Mouse (Mus musculus) granulocyte monocyte progenitor cell, adult 5-6 weeks (primary cell): Measurements from ENCODE around the gene Lrp1. TPM values are rescaled to one million over a fixed set of nuclear protein-coding genes. Genes with fewer than 3 reads are reported as not detected.

Experiments
- ATAC-seq: replicated peaks from 2 replicates; pipeline ENCODE4 v1.8.0; 2016; ENCODE audit warnings: mild to moderate bottlenecking, moderate TSS enrichment, inconsistent platforms; ENCODE audit not compliant: poor library complexity, severe bottlenecking
- total RNA-seq, 2 experiments: library from RNA; stranded (forward) in 1 of 2; stranded (reverse) in 1 of 2; fragments of 200-712, 200-1000 nt in 1 of 2; fragments of >200 nt in 1 of 2; fragmentation: Nextera tagmentation in 1 of 2; gene quantifications; 2 replicates each; pipeline ENCODE4 v1.2.3; 2014 to 2017

Lrp1 gene
- total RNA-seq, 2 experiments from 2014 or later: 15.0 to 18.1 TPM

GRCm38 (mm10) chr10:127530945-127531344 lies 90.0 kb downstream of the Lrp1 start:
- ATAC-seq: no peak

GRCm38 (mm10) chr10:127527481-127527880 lies 93.5 kb downstream of the Lrp1 start:
- 0 out of 2 replicates have a peak, but pooled peaks have one; percentile 10 for ATAC-seq

GRCm38 (mm10) chr10:127526681-127527080 lies 94.3 kb downstream of the Lrp1 start:
- ATAC-seq: peak; percentile 73

GRCm38 (mm10) chr10:127526048-127526447 lies 94.9 kb downstream of the Lrp1 start:
- no peak for ATAC-seq

GRCm38 (mm10) chr10:127524646-127525255 lies 96.2 kb downstream of the Lrp1 start:
- ATAC-seq: no peak

GRCm38 (mm10) chr10:127522088-127522581 lies 98.8 kb downstream of the Lrp1 start, which contains the start of gene Shmt2:
Shmt2 (minus strand) TSS chr10:127522444.
- peak; percentile 48 for ATAC-seq

GRCm38 (mm10) chr10:127521611-127522080 lies 99.3 kb downstream of the Lrp1 start:
- ATAC-seq: peak; percentile 75

GRCm38 (mm10) chr10:127520714-127521357 lies 100.1 kb downstream of the Lrp1 start:
- ATAC-seq: no peak

- no peak for ATAC-seq
These were observed 100.8 kb downstream of the Lrp1 start for GRCm38 (mm10) chr10:127519903-127520713.

GRCm38 (mm10) chr10:127519041-127519701 lies 101.8 kb downstream of the Lrp1 start:
- ATAC-seq: no peak

- no peak for ATAC-seq
These were observed 103.0 kb downstream of the Lrp1 start for GRCm38 (mm10) chr10:127517941-127518340.

- no peak for ATAC-seq
These were observed 104.2 kb downstream of the Lrp1 start for GRCm38 (mm10) chr10:127516576-127517260.

- ATAC-seq: no peak
These were observed 104.9 kb downstream of the Lrp1 start for GRCm38 (mm10) chr10:127515983-127516459.

- no peak for ATAC-seq
These were observed 105.5 kb downstream of the Lrp1 start for GRCm38 (mm10) chr10:127515271-127515982.

- no peak for ATAC-seq
These were observed 106.2 kb downstream of the Lrp1 start, which contains the start of gene Ndufa4l2 for GRCm38 (mm10) chr10:127514764-127515163. Ndufa4l2 (plus strand) TSS chr10:127514967.

- peak; percentile 21 for ATAC-seq
These were observed 106.7 kb downstream of the Lrp1 start for GRCm38 (mm10) chr10:127514111-127514698.

- ATAC-seq: no peak
These were observed 107.4 kb downstream of the Lrp1 start for GRCm38 (mm10) chr10:127513501-127514091.

- ATAC-seq: peak; percentile 69
These were observed 108.1 kb downstream of the Lrp1 start for GRCm38 (mm10) chr10:127512813-127513212.
